Mouse (Mus musculus): ENCODE measurements around the gene Olfr558. TPM values are rescaled to one million over a fixed set of nuclear protein-coding genes. Genes with fewer than 3 reads are reported as not detected.

Olfr558 gene
- 0.07 and 0.19 TPM in 2 replicates for polyA plus RNA-seq (2012; rRNA removed)

DNA sequence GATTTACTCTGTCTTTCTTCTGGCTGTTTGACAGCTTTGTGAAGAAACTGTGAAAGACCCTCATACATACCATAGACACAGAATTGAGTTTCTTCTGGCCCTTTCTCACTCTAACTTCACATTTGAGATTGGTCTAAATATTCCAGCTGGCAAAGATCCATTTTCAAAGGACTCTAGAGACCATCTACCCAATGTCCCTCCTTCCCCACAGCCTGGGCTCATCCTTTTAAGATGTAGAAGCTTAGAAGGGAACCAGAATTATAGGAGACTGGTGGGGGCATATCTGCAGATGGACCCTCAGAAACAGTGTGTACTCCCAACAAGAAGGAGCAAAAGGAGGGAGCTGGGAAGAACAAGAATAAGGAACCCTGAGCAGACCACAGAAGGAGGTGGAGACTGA is at the start of gene Olfr558:
Gene Olfr558 (plus strand): TSS at position 301 of the 400 bp plus-strand sequence.
- no peak for DNase-seq (ENCODE audit: low read depth in 1 of 2, low spot score in 2 of 2)
- Histone ChIP-seq H3K36me3 (ENCODE audit: control insufficient read depth, insufficient read depth, low read length) (no peaks in the 10 kb centered on the region), H3K27ac (ENCODE audit: insufficient read depth, low read length) (no peak within 1 kb of the TSS), H3K4me3 (ENCODE audit: extremely low read depth, insufficient read depth, insufficient read length) (no peak within 1 kb of the TSS), H3K4me1 (ENCODE audit: control insufficient read depth, insufficient read depth, insufficient read length) (no peaks in the 10 kb centered on the region), H3K27me3 (ENCODE audit: control insufficient read depth, insufficient read depth, low read length) (no peaks in the 10 kb centered on the region)
- TF ChIP-seq POLR2A (IDR thresholded peaks at IDR 0.05; ENCODE audit: low read depth, low read length) = no peak

- Histone ChIP-seq H3K27ac (ENCODE audit: insufficient read depth, low read length) (no peak within 1 kb of the TSS), H3K4me3 (ENCODE audit: extremely low read depth, insufficient read depth, insufficient read length) (no peak within 1 kb of the TSS), H3K27me3 (ENCODE audit: control insufficient read depth, insufficient read depth, low read length) (no peaks in the 10 kb centered on the region), H3K36me3 (ENCODE audit: control insufficient read depth, insufficient read depth, low read length) (no peaks in the 10 kb centered on the region), H3K4me1 (ENCODE audit: control insufficient read depth, insufficient read depth, insufficient read length) (no peaks in the 10 kb centered on the region)
- TF ChIP-seq POLR2A (IDR thresholded peaks at IDR 0.05; ENCODE audit: low read depth, low read length) (no peak), CTCF (IDR thresholded peaks at IDR 0.05; ENCODE audit: extremely low read depth, insufficient read depth, insufficient read length, insufficient replicate concordance) (no peak)
- DNase-seq (ENCODE audit: low read depth in 1 of 2, low spot score in 2 of 2) = no peak
- 85% methylated on average over 1 of the region's 1 CpGs for WGBS
Measured at GRCm38 (mm10) chr7:102658523-102658922, 43.5 kb upstream of the Olfr558 start, which contains the start of gene Olfr555. Olfr555 (plus strand) TSS chr7:102658823.

DNA sequence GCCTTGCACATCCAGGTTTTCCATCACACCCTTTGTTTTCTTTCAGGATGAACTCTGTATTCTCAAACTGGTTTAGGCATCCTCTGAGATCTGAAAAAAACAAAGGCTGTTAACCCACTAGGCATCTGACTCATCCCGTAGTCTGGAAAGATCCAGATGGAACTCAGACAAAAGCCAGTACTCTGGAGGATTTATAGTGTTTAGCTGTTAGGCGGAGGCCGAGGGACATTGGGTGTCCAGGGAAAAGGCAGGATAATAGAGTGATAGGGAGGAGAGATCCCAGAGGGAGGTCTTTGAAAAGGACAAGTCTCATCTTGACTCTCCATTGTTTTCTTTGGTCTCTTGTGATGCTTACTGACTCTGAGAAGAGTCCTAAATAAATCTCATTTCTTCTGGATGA is 37.4 kb upstream of the Olfr558 start, which contains the start of gene Olfr556:
Gene Olfr556 (plus strand): TSS at position 301 of the 400 bp plus-strand sequence.
- H3K27ac ChIP-seq (ENCODE audit: insufficient read depth, low read length) = no peak within 1 kb of the TSS
- WGBS = 81% methylated on average over 3 of the region's 3 CpGs
- H3K36me3 ChIP-seq (ENCODE audit: control insufficient read depth, insufficient read depth, low read length) = no peaks in the 10 kb centered on the region
- H3K27me3 ChIP-seq (ENCODE audit: control insufficient read depth, insufficient read depth, low read length) = no peaks in the 10 kb centered on the region
- TF ChIP-seq CTCF (IDR thresholded peaks at IDR 0.05; ENCODE audit: extremely low read depth, insufficient read depth, insufficient read length, insufficient replicate concordance) (no peak), POLR2A (IDR thresholded peaks at IDR 0.05; ENCODE audit: low read depth, low read length) (no peak)
- no peak within 1 kb of the TSS for H3K4me3 ChIP-seq (ENCODE audit: extremely low read depth, insufficient read depth, insufficient read length)
- no peaks in the 10 kb centered on the region for H3K4me1 ChIP-seq (ENCODE audit: control insufficient read depth, insufficient read depth, insufficient read length)
- DNase-seq (ENCODE audit: low read depth in 1 of 2, low spot score in 2 of 2) = no peak

DNA sequence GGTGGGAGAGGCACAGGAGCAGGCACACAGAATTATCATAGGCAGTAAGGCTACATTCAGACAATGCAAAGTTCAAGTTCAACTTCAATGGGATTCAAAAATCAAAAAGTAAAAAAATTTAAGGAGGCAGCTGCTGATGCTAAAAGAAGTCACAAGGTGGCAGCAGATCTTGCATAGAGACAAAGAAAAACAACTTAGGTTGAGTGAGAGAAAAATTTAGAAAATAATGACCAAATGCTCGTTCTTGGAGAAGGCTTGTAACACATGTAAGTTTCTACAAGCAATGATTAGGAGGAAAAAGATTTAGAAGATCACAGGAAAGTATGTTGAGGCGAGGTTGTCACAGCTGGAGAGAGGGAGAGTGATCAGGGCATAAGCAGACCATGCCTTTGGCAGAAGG is 36.6 kb upstream of the Olfr558 start:
- no peaks in the 10 kb centered on the region for H3K4me1 ChIP-seq (ENCODE audit: control insufficient read depth, insufficient read depth, insufficient read length)
- H3K27ac ChIP-seq (ENCODE audit: insufficient read depth, low read length) = no peak overlapping the region
- H3K36me3 ChIP-seq (ENCODE audit: control insufficient read depth, insufficient read depth, low read length) = no peaks in the 10 kb centered on the region
- H3K4me3 ChIP-seq (ENCODE audit: extremely low read depth, insufficient read depth, insufficient read length) = no peak overlapping the region
- TF ChIP-seq CTCF (IDR thresholded peaks at IDR 0.05; ENCODE audit: extremely low read depth, insufficient read depth, insufficient read length, insufficient replicate concordance) = no peak
- TF ChIP-seq POLR2A (IDR thresholded peaks at IDR 0.05; ENCODE audit: low read depth, low read length) = no peak
- no peaks in the 10 kb centered on the region for H3K27me3 ChIP-seq (ENCODE audit: control insufficient read depth, insufficient read depth, low read length)
- no peak for DNase-seq (ENCODE audit: low read depth in 1 of 2, low spot score in 2 of 2)
- 29% methylated on average over 2 of the region's 2 CpGs for WGBS

DNA sequence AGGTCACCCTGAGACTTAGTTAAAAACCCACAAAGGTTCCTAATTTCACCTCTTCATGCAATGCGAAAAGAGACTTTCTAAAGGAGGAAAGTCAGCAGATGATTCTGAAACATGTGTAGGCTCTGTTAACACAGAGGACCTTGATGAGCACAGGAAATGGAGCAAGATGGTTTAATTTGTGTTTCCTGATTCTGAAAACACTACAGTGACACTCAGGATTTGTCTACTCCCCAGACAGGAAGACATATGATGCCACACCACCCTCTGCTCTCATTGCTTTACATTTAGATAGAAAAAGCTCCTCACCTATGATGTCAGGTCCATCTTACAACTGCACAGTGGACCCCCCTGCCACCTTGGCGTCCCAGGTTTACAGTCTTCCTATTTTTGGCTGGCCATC is 25.8 kb upstream of the Olfr558 start:
- DNase-seq (ENCODE audit: low read depth in 1 of 2, low spot score in 2 of 2) = no peak
- 49% methylated on average over 2 of the region's 2 CpGs for WGBS
- TF ChIP-seq POLR2A (IDR thresholded peaks at IDR 0.05; ENCODE audit: low read depth, low read length) = no peak
- TF ChIP-seq CTCF (IDR thresholded peaks at IDR 0.05; ENCODE audit: extremely low read depth, insufficient read depth, insufficient read length, insufficient replicate concordance) = no peak
- Histone ChIP-seq H3K27me3 (ENCODE audit: control insufficient read depth, insufficient read depth, low read length) (no peaks in the 10 kb centered on the region), H3K4me3 (ENCODE audit: extremely low read depth, insufficient read depth, insufficient read length) (no peak overlapping the region), H3K4me1 (ENCODE audit: control insufficient read depth, insufficient read depth, insufficient read length) (no peaks in the 10 kb centered on the region), H3K27ac (ENCODE audit: insufficient read depth, low read length) (no peak overlapping the region), H3K36me3 (ENCODE audit: control insufficient read depth, insufficient read depth, low read length) (peaks cover 3% of the 10 kb centered on the region; the same call in 1 of the 2 replicates)

DNA sequence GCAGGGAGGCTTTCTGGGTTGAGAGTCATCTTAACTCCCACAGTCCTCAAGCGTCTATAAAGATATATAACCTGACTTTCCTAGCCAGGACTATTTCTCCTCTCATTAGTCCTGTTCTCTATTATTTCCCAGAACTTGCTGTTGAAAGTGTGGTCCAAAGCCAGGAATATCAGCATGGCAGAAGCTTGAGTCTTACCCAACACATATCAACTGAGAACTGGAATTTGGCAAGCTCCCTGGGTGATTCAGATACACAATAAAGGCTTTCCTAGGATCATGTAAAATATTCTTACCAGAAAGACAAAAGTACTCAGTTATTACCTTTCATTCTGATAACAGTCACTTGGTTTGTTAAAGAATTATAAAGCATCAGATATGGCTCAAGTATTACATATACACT is 20.1 kb upstream of the Olfr558 start:
- TF ChIP-seq CTCF (IDR thresholded peaks at IDR 0.05; ENCODE audit: extremely low read depth, insufficient read depth, insufficient read length, insufficient replicate concordance) = no peak
- TF ChIP-seq POLR2A (IDR thresholded peaks at IDR 0.05; ENCODE audit: low read depth, low read length) = no peak
- 93% methylated on average over 1 of the region's 1 CpGs for WGBS

GRCm38 (mm10) chr7:102686944-102687501 is 15.0 kb upstream of the Olfr558 start, which contains the start of gene Trim68:
Trim68 (minus strand) TSS chr7:102687327.
- Histone ChIP-seq H3K4me3 (ENCODE audit: extremely low read depth, insufficient read depth, insufficient read length) (peak within 1 kb of the TSS; percentile 92), H3K27me3 (ENCODE audit: control insufficient read depth, insufficient read depth, low read length) (no peaks in the 10 kb centered on the region), H3K36me3 (ENCODE audit: control insufficient read depth, insufficient read depth, low read length) (no peaks in the 10 kb centered on the region), H3K27ac (ENCODE audit: insufficient read depth, low read length) (peak within 1 kb of the TSS; percentile 74), H3K4me1 (ENCODE audit: control insufficient read depth, insufficient read depth, insufficient read length) (no peaks in the 10 kb centered on the region; the same call in 1 of the 2 replicates)
- peak; percentile 78 to 90 for DNase-seq (ENCODE audit: low read depth in 1 of 2, low spot score in 2 of 2)
- WGBS = under 1% methylated on average over 40 of the region's 40 CpGs
- no peak for TF ChIP-seq CTCF (IDR thresholded peaks at IDR 0.05; ENCODE audit: extremely low read depth, insufficient read depth, insufficient read length, insufficient replicate concordance)
- TF ChIP-seq POLR2A (IDR thresholded peaks at IDR 0.05; ENCODE audit: low read depth, low read length) = peak; percentile 4; the same call in 1 of the 2 replicates

More for the DNA sequence above, 20.1 kb upstream of the Olfr558 start:
- Histone ChIP-seq H3K4me3 (ENCODE audit: extremely low read depth, insufficient read depth, insufficient read length) (no peak overlapping the region), H3K4me1 (ENCODE audit: control insufficient read depth, insufficient read depth, insufficient read length) (no peaks in the 10 kb centered on the region), H3K27ac (ENCODE audit: insufficient read depth, low read length) (no peak overlapping the region), H3K36me3 (ENCODE audit: control insufficient read depth, insufficient read depth, low read length) (peaks cover 4% of the 10 kb centered on the region; the same call in 1 of the 2 replicates), H3K27me3 (ENCODE audit: control insufficient read depth, insufficient read depth, low read length) (no peaks in the 10 kb centered on the region)
- DNase-seq (ENCODE audit: low read depth in 1 of 2, low spot score in 2 of 2) = no peak

Data from spleen, adult 2 months (tissue).